Mouse (Mus musculus): ENCODE results near the gene Crispld2.

DNA sequence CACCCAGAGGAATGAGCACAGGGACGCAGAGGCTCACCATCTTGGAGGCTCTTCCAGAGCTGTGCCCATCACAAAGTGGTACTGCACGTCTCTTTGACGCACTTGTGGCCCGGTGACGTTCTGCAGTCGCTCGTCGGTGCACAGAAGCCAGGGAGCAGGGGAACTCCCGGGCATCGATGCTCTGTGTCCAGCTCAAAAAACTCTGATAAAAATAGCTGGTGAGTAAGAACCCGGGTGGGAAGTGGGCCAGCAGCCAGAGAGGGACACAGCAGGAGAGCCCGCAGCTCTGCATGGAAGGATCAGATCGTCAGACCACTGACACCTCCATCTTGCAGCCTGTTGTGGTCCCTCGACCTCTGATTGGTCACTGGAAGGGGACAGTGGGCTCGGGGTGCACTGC, 4.2 kb upstream of the Crispld2 start:
- TF ChIP-seq POLR2A (IDR thresholded peaks at IDR 0.05; ENCODE audit: borderline replicate concordance, extremely low read depth, insufficient read depth, insufficient read length, poor library complexity, severe bottlenecking) = no peak
- no peak for TF ChIP-seq CTCF (IDR thresholded peaks at IDR 0.05; ENCODE audit: borderline replicate concordance, extremely low read depth, insufficient read depth, insufficient read length)
